Mouse (Mus musculus): Measurements from ENCODE around the gene Sdk2.

GRCm38 (mm10) chr11:114025056-114025455 lies 41.8 kb downstream of the Sdk2 start:
- TF ChIP-seq POLR2A (IDR thresholded peaks at IDR 0.05; ENCODE audit: control insufficient read depth in 1 of 2, insufficient read depth in 1 of 2, low read depth in 1 of 2, low read length in 2 of 2, poor library complexity in 1 of 2) (no peak), HCFC1 (IDR thresholded peaks at IDR 0.05; ENCODE audit: low read depth, low read length) (no peak), ZMIZ1 (IDR thresholded peaks at IDR 0.05; ENCODE audit: low read depth, low read length) (no peak), USF1 (IDR thresholded peaks at IDR 0.05; ENCODE audit: low read depth, low read length) (no peak), CTCF (IDR thresholded peaks at IDR 0.05 in 2 of 3, conservative IDR thresholded peaks at IDR 0.05 in 1 of 3; ENCODE audit: control insufficient read depth in 1 of 3, insufficient read depth in 1 of 3, low read depth in 2 of 3, low read length in 3 of 3, poor library complexity in 1 of 3, severe bottlenecking in 1 of 3) (no peak), SMC3 (IDR thresholded peaks at IDR 0.05; ENCODE audit: low read depth, low read length) (no peak), CHD1 (IDR thresholded peaks at IDR 0.05; ENCODE audit: low read depth, low read length) (no peak), GATA1 (IDR thresholded peaks at IDR 0.05; ENCODE audit: low read depth, low read length) (no peak), RAD21 (IDR thresholded peaks at IDR 0.05; ENCODE audit: low read depth, low read length) (no peak), TAL1 (IDR thresholded peaks at IDR 0.05; ENCODE audit: low read length) (no peak), JUND (IDR thresholded peaks at IDR 0.05; ENCODE audit: low read depth, low read length) (no peak)
